Mouse (Mus musculus) cerebellum, adult 2 months (tissue): ENCODE results near the gene Lrmda.

Source experiments
- CTCF ChIP-seq: fragments of 200-500 bp; IDR thresholded peaks from 2 replicates; pipeline ENCODE4 v1.5.1; 2011; ENCODE audit warnings: low read depth, mild to moderate bottlenecking, control low read depth, low read length, moderate library complexity, borderline replicate concordance; ENCODE audit not compliant: insufficient read depth
- POLR2A ChIP-seq: fragments of 200-500 bp; IDR thresholded peaks from 2 replicates; pipeline ENCODE4 v1.6.1; 2011; ENCODE audit warnings: low read length, control low read depth, borderline replicate concordance; ENCODE audit not compliant: insufficient read depth

GRCm38 (mm10) chr14:22393616-22394015 is 374.1 kb downstream of the Lrmda start:
- TF ChIP-seq CTCF (no peak), POLR2A (no peak)
